Mouse (Mus musculus) liver, embryonic 18 days (tissue): Measurements from ENCODE around the gene Gbp5. TPM values are rescaled to one million over a fixed set of nuclear protein-coding genes. Genes with fewer than 3 reads are reported as not detected.

ENCODE experiments used
- polyA plus RNA-seq: library from polyadenylated mRNA; depleted of rRNA; stranded (reverse); fragments of >200 nt; gene quantifications from 2 replicates; pipeline ENCODE4 v1.2.3, GENCODE M21; 2012; rRNA removed

The Gbp5 gene
- polyA plus RNA-seq, result 0.90 and 1.2 TPM in 2 replicates

GRCm38 (mm10) chr3:142493536-142494061 is at the start of gene Gbp5:
Gbp5 (plus strand) TSS chr3:142493978.

DNA sequence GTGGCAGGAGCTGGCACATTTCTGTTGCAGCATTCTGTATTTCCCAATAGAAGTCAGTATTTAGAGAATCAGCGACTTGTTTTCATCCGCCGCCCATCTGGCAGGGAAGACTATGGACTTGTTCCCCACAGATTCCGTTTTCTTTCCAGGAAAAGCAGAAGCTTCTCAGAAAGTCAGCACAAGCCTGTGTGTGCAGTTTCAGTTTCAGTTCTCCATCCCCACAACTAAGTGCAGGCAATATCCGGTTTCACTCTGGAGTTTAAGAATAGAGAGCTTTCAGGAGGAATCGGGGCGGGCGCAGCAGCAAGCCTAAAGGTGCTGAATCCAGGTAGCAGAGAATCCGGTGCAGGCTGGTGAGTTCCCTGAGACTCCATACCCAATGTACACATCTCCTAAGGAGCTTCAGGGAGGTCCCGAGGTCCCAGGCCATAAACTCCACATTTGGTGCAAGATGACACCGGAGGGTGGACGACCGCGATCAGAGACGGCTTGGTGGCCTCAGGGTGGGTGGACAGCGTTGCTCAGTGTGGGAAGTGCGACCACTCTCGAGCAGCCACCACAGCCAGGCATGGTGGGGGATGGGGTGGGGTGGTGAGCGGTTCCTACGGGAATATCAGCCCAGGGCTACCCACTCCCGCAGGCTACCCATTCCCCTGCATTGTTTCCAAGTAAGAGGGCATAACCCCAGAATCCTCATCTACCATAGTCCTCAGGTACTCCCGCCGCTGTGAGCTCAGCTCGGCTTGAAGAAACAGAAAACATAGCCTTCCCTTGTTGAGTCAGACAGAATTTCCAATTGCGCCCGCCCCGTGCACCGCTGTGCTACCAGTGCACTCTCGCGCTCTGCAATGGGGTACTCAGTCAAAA is 36.5 kb downstream of the Gbp5 start, which contains the start of gene Gbp7:
Gene Gbp7, plus strand, starts transcription at position 256 of the 867 bp plus-strand sequence.

GRCm38 (mm10) chr3:142559632-142560228 is 66.0 kb downstream of the Gbp5 start, which contains the start of gene Gbp3:
Gbp3 (plus strand) TSS chr3:142560026.

Other genes starting within 250 kb of the Gbp5 start
- 14.8 and 15.6 TPM in 2 replicates for gene Pdlim5, start 98.3 kb upstream of the Gbp5 start, polyA plus RNA-seq
- gene Gbp7, start 36.4 kb downstream of the Gbp5 start, polyA plus RNA-seq, result 4.5 and 5.1 TPM in 2 replicates
- gene Gbp3, start 66.0 kb downstream of the Gbp5 start, polyA plus RNA-seq, result 6.9 and 8.5 TPM in 2 replicates
- gene Gbp2b, start 100.9 kb downstream of the Gbp5 start, polyA plus RNA-seq, result 0.02 and 0.07 TPM in 2 replicates
- gene Gbp2, start 126.6 kb downstream of the Gbp5 start, polyA plus RNA-seq, result 3.1 and 4.8 TPM in 2 replicates
- gene Kyat3, start 207.1 kb downstream of the Gbp5 start, polyA plus RNA-seq, result 52.0 and 58.5 TPM in 2 replicates